Mouse (Mus musculus) mouse embryonic stem cell (cell line): ENCODE measurements around the gene Cd276.

Source experiments
- in situ Hi-C, 2 experiments: fragments of 300-500 bp; cut with MboI; formaldehyde crosslinking; loops; 1 replicate in 1 of 2; 3 replicates in 1 of 2; pipeline ENCODE4 v1.14.3; 2019 to 2020; ENCODE audit warnings: low sequenced_read_pairs in 2 of 2, low pct_unique_long_range_greater_than_20kb in 1 of 2, mixed read lengths in 1 of 2; ENCODE audit not compliant: unreplicated experiment in 1 of 2

Gene Cd276

GRCm38 (mm10) chr9:58521883-58522423, 33.3 kb downstream of the Cd276 start:
- in situ Hi-C loops, result no loop called here

GRCm38 (mm10) chr9:58520816-58521581, 34.2 kb downstream of the Cd276 start:
- in situ Hi-C loops, result no loop called here

GRCm38 (mm10) chr9:58519953-58520352, 35.3 kb downstream of the Cd276 start:
- in situ Hi-C loops, result no loop called here

- in situ Hi-C loops, result no loop called here
Measured at GRCm38 (mm10) chr9:58517866-58518750, 37.1 kb downstream of the Cd276 start.

- in situ Hi-C loops, result no loop called here
Measured at GRCm38 (mm10) chr9:58516480-58516879, 38.8 kb downstream of the Cd276 start.

GRCm38 (mm10) chr9:58513749-58514148, 41.5 kb downstream of the Cd276 start:
- in situ Hi-C loops, result no loop called here

- in situ Hi-C loops, result no loop called here
Measured at GRCm38 (mm10) chr9:58510452-58510851, 44.8 kb downstream of the Cd276 start.

- in situ Hi-C loops, result no loop called here
Measured at GRCm38 (mm10) chr9:58507216-58508005, 47.8 kb downstream of the Cd276 start.

GRCm38 (mm10) chr9:58500946-58501345, 54.3 kb downstream of the Cd276 start:
- in situ Hi-C loops, result no loop called here

- in situ Hi-C loops, result no loop called here
Measured at GRCm38 (mm10) chr9:58497942-58498341, 57.3 kb downstream of the Cd276 start.

- in situ Hi-C loops, result no loop called here
Measured at GRCm38 (mm10) chr9:58496470-58497182, 58.6 kb downstream of the Cd276 start.

- in situ Hi-C loops, result no loop called here
Measured at GRCm38 (mm10) chr9:58495035-58495434, 60.2 kb downstream of the Cd276 start.

- in situ Hi-C loops, result no loop called here
Measured at GRCm38 (mm10) chr9:58490391-58490790, 64.8 kb downstream of the Cd276 start.

- in situ Hi-C loops, result no loop called here
Measured at GRCm38 (mm10) chr9:58489865-58490165, 65.4 kb downstream of the Cd276 start.

- in situ Hi-C loops, result no loop called here
Measured at GRCm38 (mm10) chr9:58489133-58489864, 65.9 kb downstream of the Cd276 start.

- in situ Hi-C loops, result no loop called here
Measured at GRCm38 (mm10) chr9:58487851-58488801, 67.1 kb downstream of the Cd276 start, which contains the start of gene Insyn1. Gene Insyn1 (plus strand): TSS chr9:58488603.
